Mouse (Mus musculus) brain, embryonic 18.5 days (tissue): Measurements from ENCODE around the gene Erp44.

ENCODE experiments used
- DNase-seq: peaks from one replicate; pipeline ENCODE4 v3.0.0-alpha.2; 2012; ENCODE audit warnings: low read depth, low spot score

The Erp44 gene

GRCm38 (mm10) chr4:48239046-48239445 lies 40.3 kb downstream of the Erp44 start:
- no peak for DNase-seq

GRCm38 (mm10) chr4:48236721-48237120 lies 42.6 kb downstream of the Erp44 start:
- no peak for DNase-seq

GRCm38 (mm10) chr4:48226800-48227199 lies 52.6 kb downstream of the Erp44 start:
- DNase-seq = no peak

GRCm38 (mm10) chr4:48225604-48226003 lies 53.8 kb downstream of the Erp44 start:
- DNase-seq = no peak

GRCm38 (mm10) chr4:48225173-48225572 lies 54.2 kb downstream of the Erp44 start:
- no peak for DNase-seq

GRCm38 (mm10) chr4:48203564-48203963 lies 75.8 kb downstream of the Erp44 start:
- DNase-seq = no peak

GRCm38 (mm10) chr4:48198447-48198846 lies 80.9 kb downstream of the Erp44 start:
- no peak for DNase-seq

GRCm38 (mm10) chr4:48197925-48198324 lies 81.4 kb downstream of the Erp44 start:
- no peak for DNase-seq

GRCm38 (mm10) chr4:48182115-48182806 lies 97.1 kb downstream of the Erp44 start:
- no peak for DNase-seq

GRCm38 (mm10) chr4:48181366-48181765 lies 98.0 kb downstream of the Erp44 start:
- DNase-seq = no peak

GRCm38 (mm10) chr4:48180922-48181321 lies 98.4 kb downstream of the Erp44 start:
- DNase-seq = no peak

GRCm38 (mm10) chr4:48175666-48176065 lies 103.7 kb downstream of the Erp44 start:
- no peak for DNase-seq

GRCm38 (mm10) chr4:48163851-48164250 lies 115.5 kb downstream of the Erp44 start:
- DNase-seq = no peak

- DNase-seq = no peak
Measured at GRCm38 (mm10) chr4:48160386-48160785, 119.0 kb downstream of the Erp44 start.

- DNase-seq = no peak
Measured at GRCm38 (mm10) chr4:48155864-48156263, 123.5 kb downstream of the Erp44 start.

- DNase-seq = no peak
Measured at GRCm38 (mm10) chr4:48153229-48153628, 126.1 kb downstream of the Erp44 start.

GRCm38 (mm10) chr4:48149492-48149891 lies 129.9 kb downstream of the Erp44 start:
- DNase-seq = no peak
